Mouse (Mus musculus): ENCODE measurements around the gene B130006D01Rik.
"Not testable (repeated sequence)": the region's sequence is repeated elsewhere in the genome, so short reads cannot be mapped to it uniquely, and the experiment has no call there.

B130006D01Rik gene

DNA sequence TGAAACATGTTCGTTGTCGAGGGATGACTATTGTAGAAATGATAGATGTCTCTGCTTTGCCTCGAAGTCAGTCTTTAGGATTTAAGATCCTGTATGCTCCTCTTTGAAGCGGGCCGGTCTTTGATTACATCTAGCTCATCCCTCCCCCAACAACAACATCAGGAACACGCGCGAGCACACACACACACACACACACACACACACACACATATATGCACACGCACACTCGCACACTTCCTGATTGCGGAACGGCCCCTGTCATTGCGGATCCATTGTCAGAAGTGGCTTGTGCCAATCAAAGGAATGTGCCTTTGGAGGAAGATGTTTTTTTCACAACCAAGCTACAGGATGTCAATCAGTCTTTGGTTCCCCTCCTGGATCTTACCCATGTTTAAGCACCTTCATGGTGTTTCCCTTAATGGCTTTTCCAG, 9.6 kb upstream of the B130006D01Rik start:
- DNase-seq, result peak; percentile 44

DNA sequence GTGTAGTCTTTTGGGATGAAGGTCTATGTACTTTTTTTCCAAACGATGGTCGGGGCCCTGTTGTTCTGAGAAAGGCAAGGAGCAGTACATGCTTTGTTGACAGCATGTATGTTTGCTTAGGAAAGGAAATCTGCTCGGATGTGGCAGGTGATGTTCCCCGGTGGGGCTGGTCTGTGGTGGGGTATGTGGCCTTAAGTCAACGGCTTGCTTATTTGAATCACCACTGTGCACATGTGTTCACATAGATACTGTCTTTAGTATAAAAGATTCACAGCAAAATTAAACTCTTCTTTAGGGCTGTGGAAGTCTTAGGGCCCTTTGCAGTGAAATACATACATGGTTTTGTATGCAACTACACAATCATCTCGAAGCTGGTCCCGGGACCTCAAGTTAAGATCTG, 9.0 kb upstream of the B130006D01Rik start:
- DNase-seq, result peak; percentile 57

DNA sequence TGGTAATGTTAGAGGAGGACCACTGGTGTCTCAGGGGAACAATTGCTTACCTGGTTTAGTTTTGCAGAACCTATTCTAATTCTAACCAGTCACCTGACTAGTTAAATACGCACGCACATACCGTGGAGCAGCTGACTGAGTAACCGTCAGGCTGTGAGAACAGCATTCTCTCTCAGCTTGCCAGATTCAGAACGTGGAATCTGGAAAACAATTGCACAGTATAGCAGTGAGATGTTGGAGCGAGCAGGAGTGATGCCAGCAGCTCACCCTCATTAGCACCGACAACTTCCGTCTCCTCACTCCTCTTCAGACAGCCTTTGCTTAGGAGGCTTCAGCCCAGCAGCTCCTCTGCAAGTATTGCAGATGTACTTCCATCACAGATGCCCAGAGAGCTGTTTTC, 7.3 kb upstream of the B130006D01Rik start:
- DNase-seq, result no peak

DNA sequence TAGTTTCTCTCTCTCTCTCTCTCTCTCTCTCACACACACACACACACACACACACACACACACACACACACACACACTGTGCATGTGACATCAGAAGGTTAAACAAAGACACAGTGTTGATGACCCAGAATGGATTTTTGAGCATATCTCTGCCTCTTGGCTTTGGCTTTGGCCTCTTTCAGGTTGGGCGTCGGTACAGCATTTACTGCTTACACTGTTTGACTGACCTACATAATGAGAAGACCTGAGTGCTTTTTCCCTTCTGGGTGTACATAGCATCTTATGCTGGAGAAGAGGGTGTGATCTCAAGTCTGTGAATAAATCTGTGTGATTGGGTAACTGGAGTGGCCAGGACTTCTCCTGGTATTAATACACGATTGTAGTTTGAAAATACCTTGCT, 4.0 kb upstream of the B130006D01Rik start:
- no peak for DNase-seq

DNA sequence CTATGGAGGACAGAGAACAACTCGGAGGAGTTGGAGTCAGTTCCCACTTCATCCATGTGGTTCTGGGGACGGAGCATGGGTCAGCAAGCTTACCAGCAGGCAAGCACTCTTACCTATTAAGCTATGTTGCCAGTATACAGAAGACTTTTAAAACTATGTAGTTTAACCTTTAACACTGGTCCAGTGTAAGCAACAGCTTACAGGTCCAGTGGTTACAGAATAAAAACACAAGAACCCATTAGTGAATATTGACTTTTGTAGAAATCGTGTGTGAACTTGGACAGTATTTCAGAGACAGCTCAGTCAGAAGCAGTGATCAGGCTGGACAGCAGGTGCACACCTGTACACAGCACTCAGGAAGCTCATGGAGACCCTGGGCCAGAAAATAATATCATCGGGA, 1.1 kb downstream of the B130006D01Rik start:
- DNase-seq, result no peak

DNA sequence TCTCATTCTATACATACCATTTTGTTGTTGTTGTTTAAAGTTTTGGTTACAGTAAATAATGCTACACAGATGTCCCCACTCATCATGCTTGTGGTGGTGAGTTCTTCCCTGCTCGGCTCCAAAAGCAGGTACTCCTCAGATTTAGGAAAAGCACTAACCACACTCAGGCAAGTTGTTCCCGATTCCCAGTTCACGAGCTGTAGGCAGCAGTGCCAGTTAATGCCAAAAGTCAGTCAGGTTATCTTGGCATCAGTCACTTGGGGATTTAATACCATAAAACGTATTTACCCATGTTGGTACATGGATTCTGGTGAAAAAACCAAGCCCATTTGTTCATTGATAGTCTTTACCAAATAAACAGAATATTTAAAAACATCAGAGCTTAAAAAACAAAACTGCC, 2.8 kb downstream of the B130006D01Rik start:
- DNase-seq, result no peak

DNA sequence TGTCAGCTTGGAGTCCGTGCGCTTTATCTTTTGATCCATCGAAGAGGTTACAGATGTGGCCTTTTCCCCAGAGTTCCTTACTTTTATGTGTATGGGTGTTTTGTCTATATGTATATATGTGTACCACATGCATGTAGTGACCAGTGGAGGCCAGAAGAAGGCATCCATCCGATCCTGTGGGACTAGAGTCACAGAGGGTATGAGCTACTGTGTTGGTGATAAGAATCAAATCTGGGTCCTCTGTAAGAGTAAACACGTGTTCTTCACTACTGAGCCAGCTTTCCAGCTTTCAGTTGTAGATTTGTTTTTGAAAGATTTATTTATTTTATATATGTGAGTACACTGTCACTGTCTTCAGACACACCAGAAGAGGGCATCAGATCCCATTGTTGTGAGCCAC, 4.6 kb downstream of the B130006D01Rik start:
- DNase-seq, result no peak

DNA sequence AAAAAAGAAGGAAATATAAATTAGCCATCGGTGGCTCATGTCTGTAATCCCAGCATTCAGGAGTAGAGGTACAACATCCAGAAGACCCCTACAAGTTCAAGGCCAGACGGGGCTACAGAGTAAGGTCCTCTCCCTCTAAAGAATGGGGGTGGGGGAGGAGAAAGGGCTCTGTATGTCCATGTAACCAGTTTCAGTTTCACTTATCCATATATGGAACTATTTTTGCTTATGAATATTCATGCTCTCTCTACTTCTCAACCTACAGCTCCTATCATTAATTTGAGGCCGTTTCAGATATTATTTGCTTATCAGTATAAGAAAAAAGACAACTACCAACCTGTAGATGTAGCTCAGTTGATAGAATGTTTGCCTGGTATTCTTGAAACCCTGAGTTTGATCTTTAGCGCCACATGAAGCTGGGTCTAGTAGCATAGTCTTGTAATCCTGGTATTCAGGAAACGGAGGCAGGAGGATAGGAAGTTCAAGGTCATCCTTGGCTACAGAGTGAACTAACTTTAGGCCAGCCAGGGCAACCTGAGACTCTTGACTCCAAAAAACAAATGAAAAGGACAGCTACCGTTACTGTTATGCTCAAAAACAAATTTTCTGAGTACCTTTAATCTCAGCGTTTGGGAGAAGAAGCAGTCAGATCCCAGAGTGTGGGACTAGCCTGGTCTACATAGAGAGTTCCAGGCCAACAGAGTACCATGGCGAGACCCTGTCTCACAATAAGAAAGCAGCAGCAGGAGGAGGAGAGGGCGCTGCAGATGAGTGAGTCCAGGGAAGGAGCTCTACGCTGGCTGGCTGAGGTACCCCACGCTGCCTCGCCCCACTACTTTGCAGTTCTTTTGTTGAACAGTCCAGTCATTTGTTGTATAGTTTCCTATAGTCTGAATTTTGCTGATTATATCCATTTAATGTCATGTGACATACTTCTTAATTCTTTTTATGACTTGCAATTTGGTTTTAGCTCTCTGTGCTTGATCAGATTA, 5.8 kb downstream of the B130006D01Rik start:
- DNase-seq, result no peak

DNA sequence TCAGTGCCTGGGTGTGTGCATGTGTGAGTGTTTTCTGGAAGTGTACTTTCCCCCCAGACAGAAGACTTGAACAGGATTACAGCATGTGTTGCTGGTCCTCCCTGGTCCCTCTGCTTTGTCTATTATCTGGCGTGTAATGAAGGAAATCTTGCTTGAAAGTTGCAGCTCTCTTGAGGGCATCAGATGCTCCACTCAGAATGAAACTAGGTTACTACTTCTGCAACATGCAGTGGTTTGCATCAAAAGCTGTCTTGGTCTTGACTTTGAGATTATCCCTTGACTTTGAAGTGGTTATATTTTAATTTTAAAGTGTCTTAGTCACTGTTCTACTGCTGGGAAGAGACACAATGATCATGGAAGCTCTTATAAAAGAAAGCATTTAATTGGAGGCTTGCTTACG, 11.1 kb downstream of the B130006D01Rik start:
- DNase-seq, result no peak

DNA sequence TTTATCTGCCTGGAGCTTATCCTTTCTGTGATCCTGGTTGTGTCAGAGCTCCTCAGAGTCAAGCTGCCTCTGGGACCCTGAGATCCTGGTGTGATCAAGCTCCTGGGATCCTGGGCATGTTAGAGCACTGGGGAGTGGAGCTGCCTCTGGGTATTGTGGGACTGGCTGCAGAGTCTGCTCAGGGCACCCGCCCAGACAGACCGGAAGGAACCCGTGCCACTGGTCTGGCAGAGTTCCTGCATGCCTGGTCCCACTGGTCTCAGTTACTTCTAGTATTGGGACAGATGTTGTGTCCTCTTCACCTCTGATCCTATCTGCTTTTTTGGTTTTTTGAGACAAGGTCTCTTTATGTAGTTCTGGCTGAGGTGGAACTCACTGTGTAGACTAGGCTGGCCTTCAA, 14.4 kb downstream of the B130006D01Rik start:
- no peak for DNase-seq

DNA sequence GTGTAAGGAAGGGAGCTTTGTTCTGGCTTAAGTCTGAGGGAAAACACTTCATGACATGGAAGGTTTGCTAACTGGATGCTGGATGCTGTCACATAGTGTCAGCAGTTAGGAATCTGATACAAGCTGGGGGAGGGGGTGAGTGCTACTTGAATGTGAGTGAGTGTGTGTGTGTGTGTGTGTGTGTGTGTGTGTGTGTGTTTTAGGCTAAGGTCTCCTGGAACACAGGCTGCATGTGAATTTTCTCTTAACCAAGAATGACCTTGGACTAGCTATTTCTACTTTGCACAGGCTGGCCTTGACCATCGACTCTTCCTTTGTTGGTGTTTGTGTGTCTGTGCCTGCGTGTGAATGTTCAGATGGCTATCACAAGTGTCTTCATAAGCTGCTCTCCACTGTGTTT, 21.1 kb downstream of the B130006D01Rik start:
- DNase-seq, result no peak

DNA sequence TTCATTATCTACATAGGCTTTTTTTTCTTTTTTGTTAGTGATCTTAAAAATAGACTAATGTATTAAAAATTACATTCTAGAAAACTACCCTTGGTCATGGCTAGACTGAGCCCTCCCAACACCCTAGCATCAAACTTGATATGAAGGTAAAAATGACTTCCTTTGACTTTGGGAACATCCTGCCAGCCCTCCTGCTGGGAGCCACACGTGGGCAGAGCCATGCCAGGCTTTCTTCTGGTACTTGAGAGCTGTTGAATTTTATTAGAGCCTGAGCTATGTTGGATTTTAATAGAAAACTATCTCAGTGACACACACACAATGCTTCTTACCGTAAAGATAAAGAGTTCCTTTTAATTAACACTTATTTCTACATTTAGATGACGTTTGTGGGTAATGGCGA, 23.4 kb downstream of the B130006D01Rik start:
- no peak for DNase-seq

DNA sequence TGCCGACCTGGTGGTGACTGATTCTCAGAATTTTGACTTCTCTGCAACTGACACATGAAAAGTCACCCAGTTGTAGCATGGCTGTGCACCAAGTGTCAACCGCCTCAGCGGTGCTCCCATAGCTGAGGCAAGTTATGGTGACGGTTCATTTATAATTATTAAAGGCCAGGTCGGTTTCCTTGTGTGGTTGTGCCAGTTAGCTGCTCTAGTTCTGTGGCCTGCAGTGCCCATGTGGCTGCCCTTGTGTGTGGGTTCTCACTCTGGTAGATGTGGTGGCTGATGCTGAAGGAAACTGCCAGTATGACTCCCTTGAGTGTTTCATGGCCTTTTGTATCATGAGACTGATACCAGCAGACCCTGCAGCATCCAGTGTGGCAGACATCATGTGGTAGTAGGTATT, 24.9 kb downstream of the B130006D01Rik start:
- DNase-seq, result no peak

DNA sequence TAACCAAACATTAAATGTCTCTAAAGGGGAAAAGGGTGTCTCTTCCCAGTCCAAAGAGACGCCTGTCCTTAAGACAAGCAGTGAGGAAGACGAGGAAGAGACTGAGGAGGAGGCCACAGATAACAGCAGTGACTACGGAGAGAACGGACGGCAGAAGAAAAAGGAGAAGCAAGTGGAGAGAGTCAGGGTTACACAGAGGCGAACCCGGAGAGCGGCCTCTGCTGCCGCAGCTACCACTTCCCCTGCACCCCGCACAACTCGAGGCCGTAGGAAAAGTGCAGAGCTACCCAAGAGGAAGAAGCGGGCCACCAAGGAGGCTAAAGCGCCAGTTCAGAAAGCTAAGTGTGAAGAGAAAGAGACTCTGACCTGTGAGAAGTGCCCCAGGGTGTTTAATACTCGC, 26.2 kb downstream of the B130006D01Rik start:
- DNase-seq, result no peak

DNA sequence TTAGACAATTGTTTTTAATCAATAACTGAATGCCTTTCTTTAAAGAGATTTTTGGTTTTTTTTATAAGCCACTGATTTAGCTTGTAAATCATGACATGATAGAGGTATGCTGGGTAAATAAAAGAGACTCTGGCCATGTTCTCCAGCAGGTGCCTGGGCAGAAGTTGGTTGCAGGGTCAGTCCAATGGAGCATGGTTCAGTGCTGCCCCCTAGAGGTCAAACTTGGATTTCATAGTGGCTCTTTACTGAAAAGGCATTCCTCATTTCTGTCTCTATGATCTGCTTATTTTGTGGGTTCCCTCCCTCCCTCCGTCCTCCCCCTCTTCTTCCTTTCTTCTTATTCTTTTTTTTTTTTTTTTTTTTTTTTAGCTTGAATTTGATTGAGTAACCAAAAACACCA, 27.6 kb downstream of the B130006D01Rik start:
- DNase-seq, result peak; percentile 78

DNA sequence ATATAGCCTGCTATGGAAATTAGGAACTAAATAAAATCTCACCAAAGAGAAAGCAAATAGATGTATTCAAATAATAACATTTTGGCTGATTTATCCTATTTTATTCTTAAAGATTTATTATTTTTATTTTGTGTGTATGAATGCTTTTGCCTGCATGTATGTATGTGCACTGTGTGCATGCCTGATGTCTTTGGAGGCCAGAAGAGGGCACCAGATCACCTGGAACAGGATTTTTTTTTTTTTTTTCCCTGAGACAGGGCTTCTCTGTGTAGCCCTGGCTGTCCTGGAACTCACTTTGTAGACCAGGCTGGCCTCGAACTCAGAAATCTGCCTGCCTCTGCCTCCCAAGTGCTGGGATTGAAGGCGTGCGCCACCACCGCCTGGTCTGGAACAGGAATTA, 31.8 kb downstream of the B130006D01Rik start:
- not testable (repeated sequence) for DNase-seq

DNA sequence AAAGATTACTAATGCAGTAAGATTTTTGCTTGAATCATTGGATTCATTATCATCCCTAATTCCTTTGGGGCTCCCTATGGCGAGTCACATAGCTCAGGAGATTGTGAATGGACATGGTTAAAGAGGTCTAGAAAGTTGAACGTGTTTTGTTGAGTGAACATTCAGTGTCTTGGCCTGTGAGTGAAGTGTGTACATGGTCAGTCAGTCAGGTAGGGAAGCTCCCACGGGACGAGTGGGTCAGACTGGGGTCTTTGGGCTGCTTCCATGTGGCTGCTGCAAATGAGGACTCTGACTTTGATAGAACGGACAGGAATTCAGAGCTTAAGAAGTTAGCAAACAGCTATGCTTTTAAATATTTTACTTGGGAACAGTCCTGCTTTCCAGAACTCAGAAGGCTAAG, 37.1 kb downstream of the B130006D01Rik start:
- no peak for DNase-seq

DNA sequence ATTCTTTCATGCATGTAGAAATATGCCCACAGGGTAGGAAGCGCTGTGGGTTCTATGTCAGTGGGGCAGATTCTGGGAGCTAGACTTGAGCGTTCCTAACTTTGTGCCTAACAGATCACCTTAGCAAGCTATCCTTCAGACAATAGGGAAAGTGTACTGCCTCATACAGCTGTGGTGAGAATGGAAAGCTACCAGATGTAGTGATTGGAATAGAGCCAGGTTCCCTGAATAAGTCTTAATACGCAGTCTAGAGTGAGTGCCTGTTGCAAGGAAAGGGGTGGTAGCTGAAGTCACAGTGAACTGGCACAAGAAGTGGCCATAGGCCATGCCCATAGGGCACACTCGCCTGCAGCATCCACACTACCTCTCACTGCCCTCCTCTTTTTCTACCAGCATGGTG, 39.6 kb downstream of the B130006D01Rik start:
- no peak for DNase-seq

DNA sequence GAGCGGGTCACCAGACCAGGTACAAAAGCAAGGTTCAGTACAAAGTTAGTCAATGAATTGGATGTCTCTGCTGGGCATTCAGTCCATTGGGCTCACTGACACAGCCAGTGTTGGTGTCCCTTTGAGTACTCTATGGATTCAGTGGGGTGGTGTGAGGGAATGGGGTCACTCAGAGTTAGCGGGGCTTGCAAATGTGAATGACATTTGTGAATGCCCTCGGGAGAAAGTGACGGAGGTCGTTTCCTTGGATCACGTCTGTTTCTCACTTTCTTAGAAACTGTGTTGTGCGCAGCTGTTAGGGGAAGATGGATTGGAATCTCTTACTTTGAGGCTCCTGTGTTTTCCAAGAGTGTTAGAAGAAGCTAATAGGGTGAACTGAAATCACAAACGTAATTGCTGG, 41.4 kb downstream of the B130006D01Rik start:
- no peak for DNase-seq

DNA sequence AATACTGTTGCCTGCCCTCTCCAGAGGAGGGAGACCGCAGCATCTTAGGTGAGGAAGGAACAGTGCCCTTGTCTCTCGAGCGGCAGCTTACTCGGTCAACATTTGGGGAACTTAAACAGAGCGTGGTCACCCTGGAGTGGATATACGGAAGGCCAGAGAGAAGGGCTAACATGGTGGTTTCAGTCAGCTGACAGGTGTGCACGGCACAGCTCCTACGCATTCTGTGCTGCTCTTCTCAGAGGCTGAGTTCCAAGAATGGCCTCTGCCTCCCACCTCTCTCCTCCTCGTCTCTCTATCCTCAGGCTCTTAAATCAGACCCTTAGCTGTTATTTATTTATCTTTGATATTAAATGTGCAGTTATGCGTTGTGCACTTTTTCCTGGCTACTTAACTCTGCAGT, 41.9 kb downstream of the B130006D01Rik start:
- DNase-seq, result no peak

DNA sequence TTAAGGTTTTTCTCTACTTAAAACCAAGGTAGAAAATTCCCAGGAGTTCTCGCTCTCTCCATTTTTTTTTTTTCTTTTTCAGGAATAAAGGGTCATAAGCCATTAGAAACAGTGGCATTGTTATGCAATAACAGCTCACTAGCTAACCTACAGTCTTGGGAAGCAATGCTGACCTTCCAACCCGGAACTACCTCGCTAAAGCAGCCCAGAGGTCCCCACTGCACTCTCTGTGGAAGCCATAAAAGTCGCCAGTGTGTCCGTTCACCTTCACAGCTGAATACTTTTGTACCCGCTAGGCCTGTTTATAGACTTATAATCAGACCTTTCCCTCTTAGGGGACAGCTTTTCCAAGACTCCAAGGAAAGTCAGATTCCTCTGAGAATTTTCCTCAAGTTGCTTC, 44.9 kb downstream of the B130006D01Rik start:
- no peak for DNase-seq

DNA sequence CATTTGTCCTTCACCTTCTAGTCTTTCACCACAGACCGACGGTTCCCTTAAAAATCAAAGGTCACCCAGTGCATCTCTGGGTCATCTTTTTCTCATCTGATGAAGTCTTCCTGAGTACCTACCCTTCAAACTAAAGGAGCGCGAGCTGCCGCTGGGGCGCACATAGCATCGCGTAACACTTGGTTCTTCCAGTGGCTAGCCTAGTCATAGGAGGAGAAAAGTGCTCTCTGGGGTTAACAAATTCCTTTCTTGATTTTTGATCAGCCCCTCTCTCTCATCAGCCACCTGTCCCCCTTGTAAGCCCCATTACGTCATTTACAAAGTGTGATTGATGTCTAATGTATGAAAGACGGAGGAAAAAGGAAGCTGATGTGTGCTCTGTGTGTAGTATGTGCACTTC, 45.8 kb downstream of the B130006D01Rik start:
- no peak for DNase-seq

DNA sequence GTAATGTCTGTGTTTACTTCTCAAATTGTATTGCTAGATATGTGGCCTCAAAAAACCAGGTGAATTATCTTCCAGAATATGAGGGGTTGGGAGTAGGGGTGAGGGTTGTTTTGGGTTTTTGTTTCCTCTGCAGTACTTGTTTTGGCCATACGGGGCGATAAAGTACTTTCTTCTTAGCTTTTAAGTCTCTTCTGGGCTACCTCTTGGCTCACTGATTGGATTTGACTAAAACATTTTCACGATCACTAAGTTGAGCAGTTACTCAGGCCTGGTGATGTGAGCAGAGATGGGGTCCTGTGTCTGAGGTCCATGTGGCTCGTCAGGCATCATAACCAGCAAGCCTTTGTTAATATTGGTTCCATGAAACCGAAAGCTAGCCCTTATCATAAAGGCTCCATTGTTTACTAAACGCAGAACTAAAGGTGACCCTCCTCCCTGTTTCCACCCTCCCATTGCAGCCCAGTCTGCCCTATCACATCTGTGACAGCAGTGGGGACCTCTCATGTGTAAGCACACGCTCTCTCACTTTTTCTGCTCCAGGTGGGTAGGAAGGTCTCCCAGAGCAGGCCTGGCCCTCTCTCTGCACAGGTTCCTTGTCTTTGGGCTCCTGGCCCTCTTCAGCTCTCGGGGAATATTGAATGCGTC, 47.5 kb downstream of the B130006D01Rik start:
- DNase-seq, result peak; percentile 17

DNA sequence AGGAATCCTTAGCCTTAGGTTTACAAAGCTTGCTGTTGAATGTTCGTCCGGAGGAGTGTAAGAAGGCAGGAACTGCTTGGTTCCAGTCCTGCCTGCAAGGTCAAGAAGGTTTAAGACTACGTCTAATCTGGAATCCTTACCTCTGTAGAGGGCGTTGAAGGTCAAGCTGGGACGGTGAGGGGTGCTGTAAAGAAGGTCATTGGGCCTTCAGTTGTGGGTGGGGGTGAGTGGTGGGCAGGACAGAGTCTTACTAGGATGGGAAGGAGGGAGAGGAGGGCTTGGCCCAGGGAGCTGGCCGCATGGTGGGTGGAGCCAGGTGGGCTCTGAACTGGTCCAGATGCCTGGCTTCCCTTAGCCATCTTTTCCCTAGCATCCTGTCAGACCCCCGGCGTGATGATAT, 48.3 kb downstream of the B130006D01Rik start:
- DNase-seq, result no peak

Data from thymus, postnatal 25 days (tissue).